Mouse (Mus musculus) monocyte, adult 59 days (primary cell): ENCODE results near the gene Pacs2. TPM values are rescaled to one million over a fixed set of nuclear protein-coding genes. Genes with fewer than 3 reads are reported as not detected.

ENCODE experiments used
- total RNA-seq, 2 experiments: library from RNA; stranded (reverse); gene quantifications; one replicate each; pipeline ENCODE4 v1.2.4; 2023

The Pacs2 gene
- 100 to 1,000 TPM; 145 to 154 TPM for total RNA-seq

DNA sequence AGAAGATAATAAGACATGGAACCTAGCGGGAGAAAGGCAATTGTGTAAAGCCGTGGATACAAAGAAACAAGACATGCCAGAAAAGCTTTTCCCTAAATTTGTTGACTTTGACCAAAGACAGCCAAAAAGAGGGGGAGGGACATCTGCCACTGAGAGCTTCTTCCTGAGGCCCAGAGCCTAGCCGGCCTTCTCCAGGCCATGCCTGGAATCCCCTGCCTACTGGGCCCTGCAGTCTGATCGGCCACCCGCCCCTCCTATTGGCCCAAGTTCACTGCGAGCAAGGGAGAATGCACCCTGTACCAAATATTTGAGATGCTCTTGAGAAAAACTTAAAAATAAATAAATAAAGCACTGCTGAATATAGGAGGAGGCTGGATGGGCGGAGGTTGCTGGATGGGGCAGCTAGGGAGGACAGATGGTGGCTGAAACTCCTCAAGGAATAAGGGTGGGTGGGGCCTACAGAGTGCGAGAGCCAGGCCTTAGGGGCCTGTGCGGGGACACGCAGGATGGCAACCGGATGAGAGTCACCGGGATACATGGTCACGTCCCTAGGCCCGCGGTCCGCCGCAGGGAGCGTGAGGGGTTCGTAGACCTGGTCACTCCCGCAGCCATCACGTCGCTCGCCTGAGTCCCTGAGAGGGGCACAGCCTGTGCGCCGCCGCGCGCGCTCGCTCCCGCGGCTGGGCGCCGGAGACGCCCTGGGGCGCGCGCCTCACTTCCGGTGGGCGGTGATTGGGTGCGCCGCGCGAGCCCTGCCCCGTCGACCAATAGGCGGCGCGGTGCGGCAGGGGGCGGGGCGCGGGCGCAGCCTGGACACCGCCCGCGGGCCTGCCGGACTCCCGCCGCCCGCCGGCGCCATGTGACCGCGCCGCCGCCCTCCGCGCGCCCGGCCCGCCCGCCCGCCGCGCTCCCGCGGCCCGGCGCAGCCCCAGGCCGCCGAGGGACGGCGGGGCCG, at the start of gene Pacs2:
Pacs2 (plus strand) TSS at position 905 of the 955 bp plus-strand sequence.

DNA sequence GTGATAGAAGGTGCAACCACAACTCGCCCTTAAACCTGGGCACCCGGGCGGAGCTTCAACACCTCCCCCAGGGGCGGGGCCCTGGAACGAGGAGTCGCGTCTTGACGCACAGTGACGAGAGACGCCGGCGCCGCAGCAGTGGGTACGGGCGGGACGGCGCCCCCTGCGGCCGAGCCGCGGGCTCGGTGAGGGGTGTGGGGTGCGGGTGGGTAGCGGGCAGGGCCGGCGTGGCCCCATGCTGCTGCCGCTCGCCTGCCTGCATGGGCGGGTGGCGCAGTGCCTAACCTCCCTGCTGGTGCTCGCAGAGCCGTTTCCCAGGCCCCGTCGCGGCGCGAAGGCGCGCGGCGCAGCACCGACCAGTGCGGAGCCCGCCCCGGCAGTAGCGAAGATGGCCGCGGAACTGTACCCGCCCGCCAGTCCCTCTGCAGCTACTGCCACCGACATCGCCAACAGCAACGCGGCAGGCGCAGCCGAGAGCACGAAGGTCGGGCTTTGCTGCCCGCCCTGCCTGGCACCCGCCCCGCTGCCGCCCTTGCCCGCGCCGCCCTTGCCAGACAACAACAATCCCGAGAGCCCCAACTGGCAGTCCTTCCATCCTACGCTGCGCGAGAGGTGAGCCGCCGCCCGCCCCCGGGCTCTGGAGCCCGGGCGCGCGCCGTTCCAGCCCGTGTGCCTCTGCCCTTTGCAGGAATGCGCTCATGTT, 37.8 kb upstream of the Pacs2 start, which contains the start of gene Btbd6:
Btbd6 (plus strand) TSS at position 112 of the 703 bp plus-strand sequence.

DNA sequence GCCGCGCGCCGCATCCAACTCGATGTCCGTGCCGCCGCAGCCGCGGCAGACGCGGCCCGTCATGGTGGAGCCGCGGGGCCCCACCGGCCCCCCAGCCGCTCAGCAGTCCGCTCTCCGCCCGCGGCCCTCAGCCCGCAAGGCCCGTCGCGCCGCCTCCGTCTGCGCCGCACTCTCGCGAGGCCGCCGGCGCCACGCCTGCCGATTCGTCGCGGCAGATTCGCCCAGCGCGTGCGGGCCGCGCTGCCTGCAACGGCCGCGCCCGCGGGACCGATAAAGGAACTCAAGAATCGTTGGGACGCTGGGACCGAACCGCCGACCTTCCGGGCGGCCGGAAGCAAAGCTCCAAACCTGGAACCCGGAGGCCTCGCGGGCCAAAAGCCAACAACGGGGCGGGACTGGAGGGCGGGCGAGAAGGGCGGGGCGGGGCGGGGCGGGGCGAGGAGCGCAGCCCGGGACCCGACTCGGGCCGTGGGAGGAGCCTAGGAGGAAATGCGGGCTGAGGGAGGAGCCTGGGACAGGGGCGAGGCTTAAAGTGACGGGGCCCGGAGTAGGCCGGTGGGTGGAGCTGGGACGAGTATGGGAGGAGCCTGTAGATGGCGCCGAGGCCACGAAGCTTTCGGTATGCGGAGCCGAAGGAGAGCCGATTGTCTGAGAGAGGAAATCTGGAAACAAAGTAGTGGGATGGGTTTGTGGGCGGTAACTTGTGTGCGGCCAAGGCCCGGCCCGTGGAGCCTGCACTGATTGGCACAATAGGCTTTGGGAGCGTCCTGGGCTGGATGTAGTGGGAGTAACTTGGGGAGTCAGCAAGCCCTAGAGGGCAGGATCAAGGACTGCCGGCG, 13.8 kb upstream of the Pacs2 start, which contains the start of gene Brf1:
Brf1 (minus strand) TSS at position 411 of the 839 bp plus-strand sequence.

DNA sequence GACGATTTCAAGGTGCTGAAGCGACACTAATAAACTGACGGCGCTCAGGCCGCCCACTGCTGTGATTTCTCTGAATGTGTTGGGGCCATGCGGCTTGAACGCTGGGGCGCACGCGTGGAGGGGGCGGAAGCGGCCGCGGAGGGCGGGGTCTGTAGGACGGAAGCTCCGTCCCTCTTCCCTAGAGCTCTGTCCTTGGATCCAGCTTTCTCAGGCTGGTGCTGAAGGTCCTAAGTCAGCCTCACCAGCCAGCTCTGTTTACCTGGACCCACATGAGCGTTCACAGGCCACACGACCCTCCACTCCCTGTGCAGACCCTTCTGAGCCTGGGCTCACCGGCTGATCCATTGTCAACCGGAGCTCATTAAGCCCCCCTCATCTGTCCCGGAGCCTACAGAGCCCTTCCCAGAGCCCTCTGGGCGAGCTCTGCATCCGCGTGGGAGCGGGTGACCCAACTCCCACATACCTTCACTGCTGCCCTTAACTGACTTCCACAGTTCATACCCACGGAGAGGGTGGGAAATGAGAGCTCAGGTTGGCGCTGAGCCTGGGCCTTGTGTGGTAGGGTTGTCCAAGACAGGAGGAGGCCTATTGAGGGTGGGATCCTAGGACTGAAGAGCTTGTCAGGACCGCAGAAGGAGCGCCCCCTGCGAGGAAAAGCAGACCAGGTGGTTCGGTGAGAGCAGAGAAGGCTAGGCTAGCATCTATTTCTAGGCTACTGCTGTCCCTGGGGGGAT, 60.2 kb downstream of the Pacs2 start, which contains the start of gene Tex22:
Tex22 (plus strand) TSS at position 174 of the 734 bp plus-strand sequence.

DNA sequence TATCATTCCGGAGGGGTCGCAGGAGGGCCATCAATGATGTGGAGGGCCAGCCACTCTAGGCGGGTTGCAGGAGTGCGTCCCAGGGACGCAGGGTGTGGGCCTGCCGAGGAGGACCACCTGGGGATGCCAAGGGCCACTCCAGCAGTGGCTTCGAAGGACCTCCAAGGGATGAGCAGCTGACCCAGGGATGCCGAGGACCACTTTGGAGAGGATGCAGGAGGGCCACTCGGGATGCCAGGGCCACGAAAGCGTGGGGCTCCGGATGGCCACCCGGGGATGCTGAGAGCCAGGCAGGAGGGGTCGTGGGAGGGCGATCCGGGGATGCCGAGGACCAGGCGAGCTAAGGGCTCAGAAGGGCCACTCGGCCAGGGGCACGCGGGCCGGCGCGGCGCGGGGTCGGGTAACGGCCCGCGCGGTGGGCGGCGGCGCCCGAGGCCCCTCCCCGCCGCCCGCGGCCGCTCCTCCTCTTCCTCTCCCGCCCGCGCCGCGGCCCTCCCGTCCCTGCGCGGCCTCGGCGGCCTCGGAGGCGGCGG, 83.5 kb downstream of the Pacs2 start, which contains the start of gene Mta1:
Mta1 (plus strand) TSS at position 530 of the 533 bp plus-strand sequence.

Other genes with a start within 250 kb of the Pacs2 start
- 1 to 10 TPM; 4.4 to 5.4 TPM for gene Ahnak2, start 211.9 kb upstream of the Pacs2 start, total RNA-seq
- gene Clba1, start 205.6 kb upstream of the Pacs2 start, total RNA-seq, result 1 to 10 TPM; 1.5 to 2.5 TPM
- 10 to 100 TPM; 16.6 to 17.5 TPM for gene Cdca4, start 185.1 kb upstream of the Pacs2 start, total RNA-seq
- gene Gpr132, start 146.3 kb upstream of the Pacs2 start, total RNA-seq, result 100 to 1,000 TPM; 208 to 247 TPM
- gene Jag2, start 84.7 kb upstream of the Pacs2 start, total RNA-seq, result 1 to 10 TPM; 3.6 to 4.5 TPM
- gene Nudt14, start 72.4 kb upstream of the Pacs2 start, total RNA-seq, result 10 to 100 TPM; 11.6 to 13.5 TPM
- gene Btbd6, start 38.0 kb upstream of the Pacs2 start, total RNA-seq, result 1 to 10 TPM; 3.8 to 4.5 TPM
- gene Brf1, start 13.8 kb upstream of the Pacs2 start, total RNA-seq, result 100 to 1,000 TPM in 1 of 2 experiments, 10 to 100 TPM in 1; 93.0 to 106 TPM
- gene Tex22, start 60.0 kb downstream of the Pacs2 start, total RNA-seq, result 1 to 10 TPM; 1.4 to 2.2 TPM
- 10 to 100 TPM; 40.3 to 40.7 TPM for gene Mta1, start 83.8 kb downstream of the Pacs2 start, total RNA-seq
- 10 to 100 TPM; 69.7 to 70.5 TPM for gene Crip2, start 125.7 kb downstream of the Pacs2 start, total RNA-seq
- 1,000 to 10,000 TPM; 2,128 to 2,165 TPM for gene Crip1, start 131.8 kb downstream of the Pacs2 start, total RNA-seq
- 1 to 10 TPM; 5.4 to 6.7 TPM for gene Tedc1, start 141.9 kb downstream of the Pacs2 start, total RNA-seq
- not detected for gene Tmem121, start 171.4 kb downstream of the Pacs2 start, total RNA-seq